Mouse (Mus musculus): ENCODE measurements around the gene Gemin8.

DNA sequence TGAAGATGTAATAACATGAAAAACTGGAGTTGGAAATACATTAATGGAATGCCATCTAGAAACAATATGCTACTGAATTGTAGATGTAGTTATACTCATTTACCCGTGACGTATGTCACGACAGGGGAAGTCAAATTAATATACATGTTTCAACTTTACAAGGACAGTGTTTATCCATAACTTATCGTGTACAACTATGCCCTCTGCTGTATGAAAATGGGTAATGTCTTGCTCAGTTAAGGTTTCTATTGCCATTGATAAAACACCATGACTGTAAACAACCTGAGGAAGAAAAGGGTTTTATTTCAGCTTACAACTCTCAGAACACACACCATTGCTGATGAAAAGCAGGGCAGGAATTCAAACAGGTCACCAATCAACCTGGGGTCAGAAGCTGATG, 7.5 kb upstream of the Gemin8 start:
- no peak for TF ChIP-seq EP300 (IDR thresholded peaks at IDR 0.05; ENCODE audit: low read depth)
- peak; percentile 6; the same call in 1 of the 2 replicates for TF ChIP-seq CTCF (IDR thresholded peaks at IDR 0.05; ENCODE audit: low read depth)
